Mouse (Mus musculus): ENCODE measurements around the gene Hps3.
"Not testable (repeated sequence)": the region's sequence is repeated elsewhere in the genome, so short reads cannot be mapped to it uniquely, and the experiment has no call there.

The Hps3 gene

DNA sequence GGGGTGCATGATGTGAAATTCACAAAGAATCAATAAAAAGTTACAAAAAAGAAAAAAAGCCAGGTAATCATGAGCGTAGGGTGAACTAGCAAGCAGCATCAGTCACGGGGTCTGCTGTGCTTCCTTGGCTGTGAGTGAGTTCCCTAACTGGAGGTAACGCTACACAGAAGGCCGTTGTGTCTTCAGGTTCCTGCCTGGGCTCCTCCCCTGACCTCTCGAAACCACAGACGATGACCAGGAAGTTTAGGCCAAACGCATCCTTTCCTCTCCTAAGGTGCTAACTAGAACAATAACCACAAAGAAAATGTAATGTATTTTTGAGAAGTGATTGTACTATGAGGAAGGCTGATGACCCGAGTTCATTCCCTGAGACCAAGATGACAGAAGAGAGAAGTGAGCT lies 30.7 kb downstream of the Hps3 start:
- DNase-seq, result no peak

DNA sequence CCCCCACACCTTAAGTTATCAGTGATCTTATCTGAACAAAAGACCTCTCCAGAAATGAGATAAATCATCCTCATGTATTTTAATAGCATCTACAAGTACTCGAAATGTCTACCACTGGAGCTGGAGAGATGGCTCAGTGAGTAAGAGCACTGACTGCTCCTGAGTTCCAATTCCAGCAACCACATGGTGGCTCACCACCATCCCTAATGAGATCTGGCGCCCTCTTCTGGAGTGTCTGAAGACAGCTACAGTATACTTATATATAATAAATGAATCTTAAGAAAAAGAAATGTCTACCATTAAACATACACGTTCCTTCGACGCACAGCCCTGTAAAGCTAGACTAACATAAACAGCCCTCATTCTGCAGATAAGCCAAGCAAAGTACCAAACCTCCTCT lies 32.3 kb downstream of the Hps3 start:
- DNase-seq, result no peak

DNA sequence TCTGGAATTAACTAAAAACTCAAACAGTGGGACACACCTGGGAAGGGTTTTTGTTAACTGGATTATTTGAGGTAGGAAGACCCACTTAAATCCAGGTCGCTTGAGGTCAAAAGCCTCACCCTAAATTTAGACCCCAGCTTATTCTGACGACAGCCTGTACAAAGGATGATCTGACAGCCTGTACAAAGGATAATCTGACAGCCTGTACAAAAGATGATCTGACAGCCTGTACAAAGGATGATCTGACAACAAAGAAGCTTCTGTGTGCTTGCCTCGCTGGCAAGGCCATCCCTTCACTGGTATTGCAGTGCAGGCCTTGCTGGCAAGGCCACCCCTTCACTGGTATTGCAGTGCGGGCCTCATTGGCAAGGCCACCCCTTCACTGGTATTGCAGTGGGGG lies 34.3 kb downstream of the Hps3 start:
- DNase-seq, result no peak

DNA sequence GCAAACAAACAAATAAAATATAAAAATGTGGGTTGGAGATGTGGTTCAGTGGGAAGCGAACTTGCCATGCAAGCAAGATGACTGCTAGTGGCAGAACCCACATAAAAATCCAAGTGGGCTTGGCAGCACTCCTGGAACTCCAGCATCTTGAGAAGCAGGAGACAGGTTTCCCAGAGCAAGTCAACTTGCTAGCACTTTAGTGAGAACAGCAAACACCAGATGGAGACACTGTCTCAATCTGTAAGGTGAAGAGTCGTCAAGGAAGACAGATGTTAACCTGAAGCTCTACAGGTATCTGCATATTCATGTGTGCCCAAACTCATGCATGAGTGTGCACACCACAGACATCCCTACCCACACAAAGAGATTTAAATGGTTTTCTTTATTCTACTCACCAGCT lies 35.6 kb downstream of the Hps3 start:
- DNase-seq, result no peak

DNA sequence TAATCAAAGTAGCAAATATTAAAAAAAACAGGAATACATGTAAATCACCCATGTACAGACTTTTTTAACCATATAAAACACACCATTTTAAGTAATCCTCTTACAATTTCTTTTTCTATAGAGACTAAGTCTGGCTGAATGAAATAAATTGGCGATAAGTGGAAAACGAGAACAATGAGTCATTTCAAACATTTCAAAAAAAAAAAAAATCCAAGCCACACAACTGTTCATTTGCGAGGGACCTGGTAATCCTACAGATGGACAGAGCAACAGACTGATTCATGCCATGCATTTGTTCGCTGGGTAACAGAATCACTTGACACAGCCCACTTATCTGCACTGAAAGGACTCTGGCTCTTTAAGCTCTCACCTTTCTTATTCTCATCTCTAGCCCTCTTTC lies 42.7 kb downstream of the Hps3 start:
- DNase-seq, result no peak

DNA sequence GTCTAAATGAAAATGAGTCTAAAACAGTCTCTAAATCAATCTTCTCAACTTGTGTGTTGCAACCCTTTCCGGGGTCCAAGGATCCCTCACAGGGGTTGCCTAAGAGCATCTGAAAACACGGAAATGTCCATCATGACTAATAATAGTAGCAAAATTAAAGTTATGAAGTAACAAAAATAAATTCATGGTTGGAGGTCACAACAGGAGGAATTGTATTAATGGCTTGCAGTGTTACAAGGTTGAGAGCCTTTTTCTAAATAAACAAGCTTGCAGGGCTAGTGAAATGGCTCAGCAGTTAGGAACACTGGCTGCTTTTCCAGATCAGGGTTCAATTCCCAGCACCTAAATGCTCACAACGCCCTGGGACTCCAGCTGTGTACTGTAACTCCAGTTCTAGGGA lies 45.1 kb downstream of the Hps3 start:
- no peak for DNase-seq

DNA sequence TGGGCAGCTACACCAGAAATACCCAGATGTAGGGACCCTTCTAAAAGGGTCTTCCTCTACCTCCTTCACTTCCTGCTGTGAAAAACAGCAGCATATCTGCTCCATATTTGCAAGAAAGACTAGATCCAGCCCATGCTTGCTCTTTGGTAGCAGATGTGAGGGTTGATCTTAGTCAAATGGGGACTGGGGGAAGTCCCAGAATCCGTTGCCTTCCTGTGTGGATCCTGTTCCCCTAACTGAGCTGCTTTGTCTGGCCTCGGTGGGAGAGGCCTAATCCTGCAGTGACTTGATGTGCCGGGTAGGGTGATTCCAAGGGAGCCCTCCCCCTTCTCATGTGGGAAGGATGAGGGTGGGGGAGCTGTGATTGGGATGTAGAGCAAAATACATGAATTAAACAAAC lies 49.0 kb downstream of the Hps3 start:
- DNase-seq, result no peak

DNA sequence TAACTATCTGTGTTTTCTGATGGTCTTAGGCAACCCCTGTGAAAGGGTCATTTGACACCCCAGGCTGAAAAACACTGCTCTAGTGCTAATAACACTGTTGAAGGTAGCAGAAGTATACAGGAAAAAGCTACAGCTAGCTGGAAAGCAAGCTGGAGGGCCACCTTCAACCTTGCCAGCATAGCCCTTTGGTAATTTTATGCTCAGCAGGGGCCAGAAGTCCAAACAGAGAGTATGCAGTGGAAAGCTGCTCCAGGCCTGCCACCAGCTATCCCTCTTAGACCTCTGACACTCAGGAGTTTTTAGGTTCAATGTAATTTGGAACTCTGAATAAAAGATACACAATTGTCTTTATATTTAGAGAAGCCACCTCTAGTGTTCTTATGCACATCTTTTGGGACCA lies 52.3 kb downstream of the Hps3 start:
- no peak for DNase-seq

DNA sequence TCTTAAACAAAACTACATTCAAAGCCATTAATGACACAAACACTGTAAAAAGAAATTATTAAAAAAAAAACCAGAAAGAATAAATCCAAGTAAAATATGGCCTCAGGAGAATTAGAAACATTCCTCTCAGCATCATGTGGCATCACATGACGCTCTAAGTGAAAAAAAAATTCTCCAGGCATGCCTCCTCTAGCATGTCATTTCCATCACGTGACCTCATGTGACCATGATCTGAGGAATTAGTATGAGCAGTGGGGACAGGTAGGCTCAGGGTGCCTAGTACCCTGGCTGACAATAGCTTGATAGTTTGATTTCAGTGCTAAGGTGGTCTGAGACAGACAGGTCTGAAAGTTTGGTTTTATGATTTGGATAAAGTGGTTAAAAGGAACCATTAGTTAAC lies 54.0 kb downstream of the Hps3 start:
- no peak for DNase-seq

DNA sequence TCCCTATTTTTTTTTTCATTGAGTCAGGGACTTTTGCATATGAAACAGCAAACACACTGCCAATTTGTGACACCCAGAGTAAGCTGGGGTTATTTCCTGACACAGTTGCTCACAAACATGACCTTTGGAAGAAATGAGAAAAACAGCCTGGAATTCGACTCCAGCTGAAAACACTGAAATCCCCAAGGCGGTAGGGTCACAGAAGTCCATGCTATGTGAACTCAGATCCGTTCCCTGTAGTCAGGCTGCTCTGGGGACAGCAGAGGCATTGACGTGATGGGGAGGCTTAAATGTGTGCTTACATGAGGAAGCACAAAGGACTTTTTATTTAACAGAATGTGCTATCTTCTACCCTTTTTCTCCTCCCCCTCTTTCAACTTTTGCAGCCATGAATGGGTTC lies 56.6 kb downstream of the Hps3 start:
- no peak for DNase-seq

DNA sequence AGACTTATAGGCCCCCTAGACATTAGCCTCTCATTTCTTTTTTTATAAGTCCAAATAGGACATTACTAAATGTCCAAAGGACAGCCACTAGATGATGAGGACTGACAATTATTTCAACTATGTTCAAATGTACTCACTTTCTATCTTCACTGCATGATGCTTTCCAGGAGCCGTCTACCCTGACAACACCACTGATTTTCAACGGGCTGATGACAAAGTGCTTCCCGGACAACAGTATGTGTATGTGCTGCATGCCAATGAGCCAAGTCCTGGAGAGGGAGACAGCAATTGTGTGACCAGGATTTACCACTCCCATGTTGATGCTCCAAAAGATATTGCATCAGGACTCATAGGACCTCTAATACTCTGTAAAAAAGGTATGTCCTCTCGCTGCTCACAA lies 69.0 kb downstream of the Hps3 start:
- no peak for DNase-seq

DNA sequence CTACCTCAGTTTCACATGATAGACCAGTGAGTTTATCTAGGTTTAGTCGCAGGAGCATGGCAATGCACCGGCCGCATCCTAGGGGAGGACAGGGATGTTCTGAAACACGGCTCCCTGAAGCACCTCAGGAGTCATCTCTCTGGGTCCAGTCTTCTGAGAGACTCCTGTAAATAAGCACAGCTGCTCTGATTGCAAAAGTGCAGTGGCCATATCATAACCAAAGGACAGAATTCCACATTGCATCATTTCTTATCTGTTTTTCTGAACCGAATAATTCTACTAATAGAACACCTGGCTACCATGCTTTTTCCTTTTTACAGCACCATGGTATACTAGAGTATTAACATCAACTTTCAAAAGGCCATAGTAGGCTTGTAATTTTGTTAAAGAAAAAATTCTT lies 69.9 kb downstream of the Hps3 start:
- no peak for DNase-seq

DNA sequence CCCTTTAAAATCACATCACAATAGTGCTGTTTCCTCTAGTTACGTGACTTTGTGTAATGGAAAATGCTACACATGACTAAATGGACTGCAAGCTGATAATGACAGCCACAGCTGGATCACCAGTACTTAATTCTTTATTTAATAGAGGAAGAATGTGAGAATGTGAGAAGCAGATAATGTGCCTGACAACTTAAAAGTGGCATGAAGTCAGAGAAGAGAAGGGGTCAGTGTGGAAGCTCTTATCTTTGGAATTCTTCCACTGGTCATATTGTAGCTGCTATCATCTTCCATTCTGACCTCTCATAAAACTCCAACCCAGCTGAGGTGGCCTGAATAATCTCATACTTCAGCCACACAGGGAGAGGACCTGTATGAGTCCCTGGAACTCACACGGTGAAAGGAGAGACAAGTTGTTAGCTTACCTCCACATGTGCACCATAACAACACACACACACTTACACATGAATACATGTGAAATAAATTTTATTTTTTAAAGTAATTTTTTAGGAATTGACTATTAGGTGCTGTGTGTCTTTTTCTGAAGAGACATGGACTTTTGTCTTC lies 70.4 kb downstream of the Hps3 start:
- DNase-seq, result no peak

DNA sequence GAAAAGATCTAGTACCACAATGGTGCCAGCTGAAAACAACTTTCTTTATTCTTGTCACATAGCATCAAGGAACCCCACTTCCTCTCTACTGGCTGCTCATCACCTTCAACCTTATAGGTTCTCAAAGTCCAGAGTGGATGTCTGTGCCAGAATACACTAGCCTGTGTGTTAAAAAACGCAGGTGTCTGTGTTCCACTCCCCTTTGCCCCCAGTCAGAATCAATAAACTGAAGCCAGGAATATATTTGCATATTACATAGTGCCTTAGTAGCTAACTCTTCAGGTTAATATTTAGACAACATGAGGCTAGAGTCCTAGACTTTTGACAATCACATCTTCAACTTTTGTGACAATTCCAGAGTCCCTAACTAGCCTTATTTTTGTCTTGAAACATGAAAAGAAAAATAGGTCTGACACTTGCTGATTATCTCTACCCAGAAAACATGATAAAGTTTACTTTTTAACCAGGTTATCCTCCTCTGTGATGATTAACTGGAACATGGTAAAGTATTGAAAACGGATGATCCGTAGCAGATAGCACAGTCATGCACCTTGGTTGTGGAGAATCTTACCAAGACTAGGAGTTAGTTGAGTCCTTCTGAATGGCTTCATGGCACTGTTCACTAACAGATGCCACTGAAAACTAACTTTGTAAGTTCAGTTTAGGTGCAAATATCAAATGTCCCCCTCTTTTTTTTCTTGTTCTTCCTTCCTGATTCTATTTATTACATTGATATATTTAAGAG lies 72.2 kb downstream of the Hps3 start:
- no peak for DNase-seq

DNA sequence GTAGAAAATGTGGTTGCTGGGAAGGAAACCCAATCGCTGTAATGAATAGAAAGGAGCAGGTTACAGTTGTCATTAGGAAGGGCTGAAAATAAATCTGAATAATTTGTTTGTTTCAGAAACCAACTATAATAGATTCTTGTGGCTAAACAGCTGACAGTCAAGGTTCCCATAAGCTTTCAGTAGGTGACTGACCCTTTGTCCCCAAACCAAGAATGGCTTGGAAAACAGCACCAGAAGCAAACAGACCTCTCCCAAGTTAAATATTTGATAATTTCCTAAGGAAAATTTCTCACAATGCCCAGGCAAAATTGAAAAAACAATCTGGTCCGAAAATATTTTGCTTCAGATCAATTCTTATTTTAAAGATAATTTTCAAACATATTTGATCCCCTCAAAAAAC lies 73.8 kb downstream of the Hps3 start:
- DNase-seq, result no peak

DNA sequence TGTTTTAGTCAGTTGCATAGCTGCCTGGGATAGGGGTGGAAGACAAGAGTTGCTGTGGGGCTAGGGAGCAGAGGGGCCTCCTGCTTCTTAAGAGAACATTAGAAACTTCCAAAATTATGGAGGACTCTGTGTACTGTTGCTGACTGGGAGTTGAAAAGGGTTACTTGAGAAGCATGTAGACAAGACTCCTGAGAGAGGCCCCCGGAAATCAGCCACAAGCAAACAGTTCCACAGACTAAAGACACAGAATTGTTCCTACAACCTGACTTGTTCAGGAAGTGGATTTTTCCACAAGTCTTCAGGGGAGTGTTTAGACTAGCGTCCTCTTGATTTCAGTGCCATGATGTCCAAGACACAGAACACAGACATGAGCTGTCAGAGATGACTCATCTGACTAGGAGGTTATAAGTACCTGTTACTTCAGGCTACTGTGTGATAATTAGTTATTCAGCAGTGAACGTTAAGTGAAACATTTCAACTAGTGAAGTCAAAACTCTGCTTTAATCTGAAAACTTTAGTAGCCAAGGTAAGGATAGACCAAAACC lies 74.5 kb downstream of the Hps3 start:
- DNase-seq, result no peak

DNA sequence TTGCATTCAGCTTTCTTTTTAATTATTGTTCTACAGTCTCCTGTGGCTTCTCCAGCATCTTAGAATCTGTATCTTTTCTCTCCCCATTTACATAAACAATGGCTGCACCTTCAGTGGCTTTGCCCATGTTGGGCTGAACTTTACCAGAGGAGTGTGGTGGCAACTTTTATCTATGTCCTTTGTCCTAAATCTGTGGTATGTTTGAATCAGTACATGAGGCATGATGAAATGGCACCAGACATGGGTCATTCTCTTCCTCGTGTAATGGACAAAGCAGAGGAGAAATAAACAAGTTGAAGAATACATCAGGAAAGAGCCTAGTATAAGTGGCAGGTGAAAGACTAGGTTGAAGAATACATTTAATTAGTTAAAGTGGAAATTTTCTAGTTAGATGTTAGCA lies 76.1 kb downstream of the Hps3 start:
- DNase-seq, result no peak

DNA sequence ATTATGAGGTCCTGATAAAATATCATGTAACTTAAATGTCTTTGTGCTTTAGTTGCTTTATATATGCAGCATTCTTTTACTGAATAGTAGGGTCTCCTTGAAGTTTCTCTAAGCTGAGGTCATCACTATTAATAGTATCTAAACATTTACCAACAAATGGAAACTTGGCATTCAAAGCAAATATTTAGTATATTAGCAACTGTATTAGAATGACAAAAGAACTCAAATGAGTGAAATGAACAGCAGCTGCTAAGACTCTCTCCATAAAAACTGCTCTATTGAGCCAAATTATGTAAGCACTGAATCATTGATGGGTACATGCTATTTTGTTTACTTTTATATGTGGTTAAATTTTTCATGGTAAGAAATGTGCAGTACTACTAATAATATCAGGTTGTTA lies 77.1 kb downstream of the Hps3 start:
- no peak for DNase-seq

DNA sequence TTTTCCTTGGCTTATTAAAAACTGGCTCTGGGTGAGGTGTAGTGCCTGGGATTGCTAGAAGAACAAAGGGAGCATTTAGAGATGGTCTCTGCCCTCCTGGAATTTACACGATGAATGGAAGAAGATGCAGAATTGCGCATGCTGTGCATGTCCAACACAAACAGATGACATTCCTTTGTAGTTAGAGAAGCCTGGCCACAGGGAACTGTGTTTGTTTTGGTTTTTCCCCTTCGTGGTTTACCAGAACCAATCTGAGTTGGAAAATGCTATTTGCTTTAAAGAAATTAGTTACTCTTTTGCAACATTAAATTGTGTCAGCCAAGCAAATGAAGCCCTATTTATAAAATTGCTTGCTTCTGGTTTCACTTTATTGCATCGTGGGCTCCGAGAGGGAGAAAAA lies 78.2 kb downstream of the Hps3 start, which contains the start of gene Cp:
Gene Cp (plus strand): TSS at position 170 of the 400 bp plus-strand sequence.
- DNase-seq, result no peak

DNA sequence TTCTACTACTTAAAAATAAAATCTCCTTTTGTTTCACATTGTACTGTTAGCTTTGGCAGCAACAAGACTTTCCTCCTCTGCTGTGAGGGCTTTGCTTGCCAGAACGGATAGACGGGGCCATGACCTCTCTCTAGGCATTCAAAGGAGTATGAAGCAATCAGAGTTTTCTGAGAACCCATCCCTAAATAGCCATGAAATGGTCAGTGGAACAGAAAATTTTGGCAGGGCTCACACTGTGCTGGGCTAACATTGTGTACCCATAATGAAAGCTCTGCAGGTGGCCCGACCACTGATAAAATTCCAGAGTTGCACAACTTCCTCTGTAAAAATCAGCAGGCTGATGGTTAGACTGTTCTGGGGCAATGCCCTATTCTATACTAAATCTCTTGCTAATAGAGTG lies 81.2 kb downstream of the Hps3 start:
- no peak for DNase-seq

DNA sequence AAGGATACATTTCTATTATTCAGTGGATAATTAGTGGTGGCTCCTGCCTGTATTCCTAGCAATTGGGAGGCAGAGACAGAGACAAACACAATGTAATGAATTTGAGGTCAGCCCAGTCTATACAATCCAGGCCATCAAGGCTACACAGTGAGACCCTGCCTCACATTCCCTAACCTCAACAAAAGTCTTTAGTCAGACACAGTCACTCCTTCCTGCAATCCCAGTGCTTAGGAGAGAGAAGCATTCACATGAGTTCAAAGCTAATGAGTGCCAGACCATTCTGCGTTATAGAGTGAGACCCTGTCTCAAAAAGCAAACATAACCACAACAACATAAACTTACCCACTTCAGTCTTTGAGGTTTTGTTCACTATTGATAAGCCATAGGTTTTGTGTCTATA lies 81.7 kb downstream of the Hps3 start:
- DNase-seq, result no peak

DNA sequence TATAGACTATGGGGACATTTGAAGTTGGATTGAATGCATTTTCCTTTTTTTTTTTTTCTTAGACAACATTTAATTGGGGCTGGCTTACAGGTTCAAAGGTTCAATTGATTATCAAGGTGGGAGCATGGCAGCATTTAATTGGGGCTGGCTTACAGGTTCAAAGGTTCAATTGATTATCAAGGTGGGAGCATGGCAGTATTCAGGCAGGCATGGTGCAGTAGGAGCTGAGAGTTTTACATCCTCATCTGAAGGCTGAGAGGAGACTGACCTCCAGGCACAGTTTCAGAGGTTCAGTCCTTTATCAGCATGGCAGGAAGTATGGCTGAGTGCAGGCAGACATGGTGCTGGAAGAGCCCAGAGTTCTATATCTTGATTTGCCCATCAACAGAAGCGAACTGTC lies 85.7 kb downstream of the Hps3 start:
- not testable (repeated sequence) for DNase-seq

DNA sequence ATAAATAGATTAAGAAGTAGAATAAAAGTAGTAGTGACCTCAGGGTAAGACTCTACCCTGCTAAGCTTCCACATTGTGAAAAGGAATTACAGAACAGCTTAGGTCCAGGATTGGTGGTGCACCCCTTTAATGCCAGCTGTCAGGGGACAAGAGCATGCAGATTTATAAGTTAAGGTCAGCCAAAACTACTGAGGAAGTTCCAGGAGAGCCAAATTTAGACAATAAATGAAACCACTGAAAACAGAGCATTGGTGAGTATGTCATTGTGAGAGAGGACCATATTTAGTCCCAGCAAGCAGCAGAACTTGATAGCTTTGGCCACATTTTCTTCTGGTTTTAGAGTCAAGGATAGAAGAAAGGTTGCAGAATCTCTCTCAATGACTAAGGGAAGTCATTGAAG lies 86.6 kb downstream of the Hps3 start:
- DNase-seq, result no peak

Data from cerebellum, adult 11 months (tissue).